Mouse (Mus musculus) MEL (cell line): ENCODE results near the gene Spag9. TPM values are rescaled to one million over a fixed set of nuclear protein-coding genes. Genes with fewer than 3 reads are reported as not detected.

Source experiments
- DNase-seq: peaks from one replicate; pipeline ENCODE4 v3.0.0; 2011; ENCODE audit warnings: low read depth, low spot score
- H3K27ac ChIP-seq: 2 replicates; pipeline ENCODE4 v1.5.1; 2012; ENCODE audit warnings: low read depth, mild to moderate bottlenecking, control low read depth, low read length, moderate library complexity; ENCODE audit not compliant: control insufficient read depth
- H3K27me3 ChIP-seq, 2 experiments: fragments of 150-350 bp in 1 of 2; sonication (generic) in 1 of 2; 2 replicates each; pipeline ENCODE4 v1.6.1; 2012; ENCODE audit warnings: low read length in 2 of 2, mild to moderate bottlenecking in 2 of 2, improper control_type of control experiment in 1 of 2, moderate library complexity in 1 of 2; ENCODE audit not compliant: insufficient read depth in 2 of 2, control insufficient read depth in 1 of 2
- H3K36me3 ChIP-seq, 2 experiments: 2 replicates each; pipeline ENCODE4 v1.6.1; 2012 to 2014; ENCODE audit warnings: low read length in 2 of 2, improper control_type of control experiment in 1 of 2, inconsistent platforms in 1 of 2, mild to moderate bottlenecking in 1 of 2; ENCODE audit not compliant: insufficient read depth in 2 of 2, control insufficient read depth in 1 of 2
- H3K4me1 ChIP-seq, 2 experiments: fragments of 150-350 bp in 1 of 2; sonication (generic) in 1 of 2; 2 replicates each; pipeline ENCODE4 v1.6.1; 2012; ENCODE audit warnings: low read length in 2 of 2, improper control_type of control experiment in 1 of 2, mild to moderate bottlenecking in 1 of 2; ENCODE audit not compliant: insufficient read depth in 2 of 2, control insufficient read depth in 1 of 2
- H3K4me3 ChIP-seq, 2 experiments: fragments of 150-350 bp in 1 of 2; sonication (generic) in 1 of 2; 2 replicates each; pipeline ENCODE4 v1.5.1; 2012; ENCODE audit warnings: low read depth in 2 of 2, low read length in 2 of 2, mild to moderate bottlenecking in 2 of 2, moderate library complexity in 2 of 2, control low read depth in 1 of 2, improper control_type of control experiment in 1 of 2; ENCODE audit not compliant: control insufficient read depth in 1 of 2, insufficient read depth in 1 of 2
- H3K79me2 ChIP-seq: 2 replicates; pipeline ENCODE4 v1.6.1; 2012; ENCODE audit warnings: mild to moderate bottlenecking, low read length, moderate library complexity; ENCODE audit not compliant: control insufficient read depth, poor library complexity, insufficient read depth
- H3K9ac ChIP-seq: 2 replicates; pipeline ENCODE4 v1.6.1; 2012; ENCODE audit warnings: low read depth, mild to moderate bottlenecking, control low read depth, low read length, moderate library complexity; ENCODE audit not compliant: control insufficient read depth, poor library complexity, severe bottlenecking
- H3K9me3 ChIP-seq: fragments of 150-350 bp; sonication (generic); replicated peaks from 2 replicates; pipeline ENCODE4 v1.6.1; 2012; ENCODE audit warnings: mild to moderate bottlenecking, low read length, improper control_type of control experiment, moderate library complexity; ENCODE audit not compliant: insufficient read depth
- BHLHE40 ChIP-seq: IDR thresholded peaks from 2 replicates; pipeline ENCODE4 v1.6.1; 2012; ENCODE audit warnings: low read depth, mild to moderate bottlenecking, inconsistent platforms, low read length, improper control_type of control experiment, borderline replicate concordance
- CHD1 ChIP-seq: IDR thresholded peaks from 2 replicates; pipeline ENCODE4 v1.6.1; 2012; ENCODE audit warnings: low read depth, mild to moderate bottlenecking, inconsistent platforms, low read length, improper control_type of control experiment
- CHD2 ChIP-seq: IDR thresholded peaks from 2 replicates; pipeline ENCODE4 v1.6.1; 2011; ENCODE audit warnings: low read length, improper control_type of control experiment
- CTCF ChIP-seq, 3 experiments: IDR thresholded peaks in 2 of 3; conservative IDR thresholded peaks in 1 of 3; 2 replicates each; pipeline ENCODE4 v1.5.1; 2011 to 2012; ENCODE audit warnings: low read length in 3 of 3, low read depth in 2 of 3, mild to moderate bottlenecking in 2 of 3, improper control_type of control experiment in 1 of 3, inconsistent platforms in 1 of 3, mixed read lengths in 1 of 3, moderate library complexity in 1 of 3; ENCODE audit not compliant: control insufficient read depth in 1 of 3, insufficient read depth in 1 of 3, poor library complexity in 1 of 3, severe bottlenecking in 1 of 3
- ELF1 ChIP-seq: IDR thresholded peaks from 2 replicates; pipeline ENCODE4 v1.6.1; 2014; ENCODE audit warnings: low read depth, mild to moderate bottlenecking, inconsistent platforms, low read length, improper control_type of control experiment, moderate library complexity
- EP300 ChIP-seq, 2 experiments: IDR thresholded peaks; 2 replicates each; pipeline ENCODE4 v1.6.1; 2011; ENCODE audit warnings: improper control_type of control experiment in 2 of 2, low read length in 2 of 2, low read depth in 1 of 2, mild to moderate bottlenecking in 1 of 2
- MAFK ChIP-seq: IDR thresholded peaks from 2 replicates; pipeline ENCODE4 v1.6.1; 2011; ENCODE audit warnings: low read depth, mild to moderate bottlenecking, low read length, improper control_type of control experiment, borderline replicate concordance
- MAZ ChIP-seq: IDR thresholded peaks from 2 replicates; pipeline ENCODE4 v1.6.1; 2012; ENCODE audit warnings: low read depth, mild to moderate bottlenecking, inconsistent platforms, low read length, improper control_type of control experiment
- MXI1 ChIP-seq: IDR thresholded peaks from 2 replicates; pipeline ENCODE4 v1.6.1; 2011; ENCODE audit warnings: mild to moderate bottlenecking, low read depth, low read length, improper control_type of control experiment
- MYC ChIP-seq: IDR thresholded peaks from 2 replicates; pipeline ENCODE4 v1.6.1; 2011; ENCODE audit warnings: low read depth, mild to moderate bottlenecking, low read length, improper control_type of control experiment, moderate library complexity
- NELFE ChIP-seq: IDR thresholded peaks from 2 replicates; pipeline ENCODE4 v1.6.1; 2011; ENCODE audit warnings: low read depth, low read length, improper control_type of control experiment
- POLR2AphosphoS5 ChIP-seq: IDR thresholded peaks from 2 replicates; pipeline ENCODE4 v1.6.1; 2012; ENCODE audit warnings: low read depth, borderline replicate concordance, mild to moderate bottlenecking, inconsistent platforms, low read length, moderate library complexity, mixed read lengths
- TBP ChIP-seq: IDR thresholded peaks from 2 replicates; pipeline ENCODE4 v1.8.0; 2011; ENCODE audit warnings: low read depth, low read length, improper control_type of control experiment
- TCF12 ChIP-seq: IDR thresholded peaks from 2 replicates; pipeline ENCODE4 v1.6.1; 2014; ENCODE audit warnings: low read depth, mild to moderate bottlenecking, inconsistent platforms, low read length, improper control_type of control experiment, moderate library complexity
- UBTF ChIP-seq: IDR thresholded peaks from 2 replicates; pipeline ENCODE4 v1.6.1; 2012; ENCODE audit warnings: low read depth, mild to moderate bottlenecking, inconsistent platforms, low read length, improper control_type of control experiment, moderate library complexity, borderline replicate concordance; ENCODE audit not compliant: insufficient read depth
- ZNF384 ChIP-seq: IDR thresholded peaks from 2 replicates; pipeline ENCODE4 v1.6.1; 2012; ENCODE audit warnings: low read depth, mild to moderate bottlenecking, inconsistent platforms, low read length, improper control_type of control experiment
- polyA plus RNA-seq, 2 experiments: library from polyadenylated mRNA; stranded (reverse) in 1 of 2; unstranded in 1 of 2; fragments of >175 nt in 1 of 2; fragments of >200 nt in 1 of 2; gene quantifications; 2 replicates each; pipeline versions ENCODE4 v1.2.1 to v1.2.4; 2012; ENCODE audit warnings: low replicate concordance in 2 of 2, low read depth in 1 of 2; ENCODE audit not compliant: insufficient read length in 2 of 2, insufficient read depth in 1 of 2, missing spikeins in 1 of 2
- total RNA-seq: library from RNA; depleted of rRNA; stranded (reverse); fragments of 300-350 nt; gene quantifications from 2 replicates; pipeline ENCODE4 v1.2.3, GENCODE M21; 2012

Spag9 gene
- total and polyA plus RNA-seq, 3 experiments: 18.9 to 279 (median 20.6) TPM

DNA sequence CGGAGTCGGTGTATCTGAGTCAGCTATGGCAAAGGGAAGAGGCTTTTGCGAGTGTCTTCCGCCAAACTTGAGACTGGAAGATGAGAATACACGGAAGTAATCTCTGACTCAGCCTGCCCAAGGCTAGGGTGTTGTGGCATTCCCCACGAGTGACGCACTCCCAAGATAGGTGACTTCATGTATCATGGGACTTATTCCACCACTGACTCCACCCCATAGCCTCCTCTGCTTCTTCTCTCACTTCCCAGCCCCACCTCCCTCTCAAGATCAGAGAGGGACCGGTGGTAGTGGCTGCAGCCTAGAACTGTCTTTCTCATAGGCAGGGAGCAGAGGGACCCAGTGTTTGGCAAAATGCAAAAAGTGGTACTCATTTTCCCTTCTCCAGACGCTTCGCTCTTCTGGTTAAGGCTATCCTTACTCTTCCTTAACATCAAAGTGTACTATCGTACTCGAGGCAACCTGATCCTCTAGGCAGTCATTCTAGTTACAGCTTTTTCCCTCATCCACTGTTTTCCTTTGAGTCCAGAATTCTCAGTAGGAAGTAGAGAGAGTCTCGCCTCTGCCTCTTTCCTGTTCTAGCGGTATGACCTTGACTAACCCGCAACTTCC lies 676 bp upstream of the Spag9 start (continued):
- peak; percentile 60; the same call in 1 of the 2 replicates for TF ChIP-seq NELFE
- no peak for TF ChIP-seq BHLHE40
- TF ChIP-seq MXI1: peak; percentile 59

- H3K27ac ChIP-seq: peak overlapping the region; percentile 67
- peak overlapping the region; percentile 85 to 99 for H3K4me3 ChIP-seq
- no peaks in the 10 kb centered on the region for H3K9me3 ChIP-seq
- peak overlapping the region; percentile 97 for H3K9ac ChIP-seq
- TF ChIP-seq MYC (0 out of 2 replicates have a peak, but pooled peaks have one; percentile 16), MAFK (no peak), ELF1 (peak; percentile 66; the same call in 1 of the 2 replicates), POLR2AphosphoS5 (no peak), EP300 (IDR thresholded peaks at IDR 0.05; ENCODE audit: low read depth in 1 of 2, low read length in 2 of 2) (0 out of 4 replicates have a peak, but pooled peaks of 1 of the 2 experiments have one; percentile 15), UBTF (0 out of 2 replicates have a peak, but pooled peaks have one; percentile 93), CHD2 (no peak), MXI1 (0 out of 2 replicates have a peak, but pooled peaks have one; percentile 15), CHD1 (0 out of 2 replicates have a peak, but pooled peaks have one; percentile 78), TBP (peak; percentile 50; the same call in 1 of the 2 replicates), CTCF (IDR thresholded peaks at IDR 0.05 in 2 of 3, conservative IDR thresholded peaks at IDR 0.05 in 1 of 3; ENCODE audit: control insufficient read depth in 1 of 3, insufficient read depth in 1 of 3, low read depth in 2 of 3, low read length in 3 of 3, poor library complexity in 1 of 3, severe bottlenecking in 1 of 3) (0 out of 6 replicates have a peak, but pooled peaks of 1 of the 3 experiments have one; percentile 5), NELFE (peak; percentile 38; the same call in 1 of the 2 replicates), TCF12 (0 out of 2 replicates have a peak, but pooled peaks have one; percentile 15), MAZ (no peak; the same call in 1 of the 2 replicates), ZNF384 (peak; percentile 73)
- peaks cover 6 to 15% of the 10 kb centered on the region in 2 experiments for H3K4me1 ChIP-seq
- peaks cover 0 to 12% of the 10 kb centered on the region in 2 experiments; a peak in 2 of 4 replicates for H3K36me3 ChIP-seq
- DNase-seq: peak; percentile 83
- H3K27me3 ChIP-seq: no peaks in the 10 kb centered on the region
- peaks cover 44% of the 10 kb centered on the region for H3K79me2 ChIP-seq
These were observed 632 bp downstream of the Spag9 start for GRCm38 (mm10) chr11:93996306-93997140.
